Mouse (Mus musculus): ENCODE data around the gene Slc9c1.

DNA sequence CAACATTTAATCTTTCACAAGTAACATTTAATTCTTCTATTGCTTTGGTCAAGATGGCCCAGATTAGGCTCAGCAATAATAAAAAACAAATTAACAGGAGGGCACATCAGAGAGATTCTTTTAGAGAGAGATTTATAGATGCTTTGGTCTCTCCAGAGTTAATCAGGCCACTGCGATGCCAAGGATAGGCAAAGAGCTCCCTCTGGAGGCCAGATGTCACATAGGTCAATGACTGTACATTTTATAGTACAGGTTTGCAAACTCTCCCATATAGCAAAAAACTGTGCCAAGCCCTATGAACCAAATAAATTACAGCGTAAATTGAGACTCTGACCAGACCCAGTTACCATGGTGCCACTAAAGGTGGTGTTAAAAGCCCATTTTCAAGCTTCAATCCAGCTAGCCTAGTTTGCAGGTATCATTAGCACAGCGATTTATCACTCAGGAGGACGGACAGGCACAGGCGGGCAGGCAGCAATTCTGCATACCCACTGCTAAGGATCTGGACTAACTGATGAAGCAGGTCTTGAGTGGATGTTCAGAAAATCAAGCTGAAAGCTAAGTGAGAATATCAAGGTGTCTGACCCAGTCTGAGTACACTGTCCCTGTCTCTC, 95.3 kb downstream of the Slc9c1 start:
- TF ChIP-seq POLR2A (IDR thresholded peaks at IDR 0.05; ENCODE audit: control insufficient read depth, extremely low read depth, insufficient read depth, low read length, poor library complexity) (no peak), CTCF (IDR thresholded peaks at IDR 0.05; ENCODE audit: borderline replicate concordance, control insufficient read depth, extremely low read depth, insufficient read depth, low read length, poor library complexity) (no peak)

Data from thymus, adult 2 months (tissue).